Mouse (Mus musculus) embryonic stem cell, embryonic (primary cell): ENCODE results near the gene Pomt1.

Source experiments
- CTCF ChIA-PET, 4 experiments: fragments of 300-600 bp in 2 of 4; fragments of 350-600 bp in 2 of 4; sonication (Branson Sonifier 250); formaldehyde crosslinking; loops; one replicate each; lab custom pipeline; 2022; ENCODE audit warnings: inconsistent platforms in 2 of 4; lab: Charles Lee
- POLR2A ChIA-PET, 4 experiments: fragments of 300-600 bp in 2 of 4; fragments of 350-600 bp in 2 of 4; sonication (Branson Sonifier 250); formaldehyde crosslinking; loops; one replicate each; lab custom pipeline; 2022; ENCODE audit warnings: antibody characterized with exemption in 4 of 4, inconsistent platforms in 1 of 4; lab: Charles Lee

The Pomt1 gene

GRCm38 (mm10) chr2:32246741-32247140 lies 10.4 kb downstream of the Pomt1 start:
- POLR2A ChIA-PET = interaction anchor here in 2 of 4 experiments (0.6 to 3.7 kb wide), 4 partner anchors 8 to 125 kb away, joined by 3 to 15 read pairs (median 4); partner anchors contain the start of gene Pomt1 (in 2 of the 2)
- CTCF ChIA-PET = interaction anchor here in 2 of 4 experiments (0.6 to 1.5 kb wide), 2 partner anchors 9 to 324 kb away, joined by 3 to 9 read pairs; no protein-coding TSS in a partner anchor

DNA sequence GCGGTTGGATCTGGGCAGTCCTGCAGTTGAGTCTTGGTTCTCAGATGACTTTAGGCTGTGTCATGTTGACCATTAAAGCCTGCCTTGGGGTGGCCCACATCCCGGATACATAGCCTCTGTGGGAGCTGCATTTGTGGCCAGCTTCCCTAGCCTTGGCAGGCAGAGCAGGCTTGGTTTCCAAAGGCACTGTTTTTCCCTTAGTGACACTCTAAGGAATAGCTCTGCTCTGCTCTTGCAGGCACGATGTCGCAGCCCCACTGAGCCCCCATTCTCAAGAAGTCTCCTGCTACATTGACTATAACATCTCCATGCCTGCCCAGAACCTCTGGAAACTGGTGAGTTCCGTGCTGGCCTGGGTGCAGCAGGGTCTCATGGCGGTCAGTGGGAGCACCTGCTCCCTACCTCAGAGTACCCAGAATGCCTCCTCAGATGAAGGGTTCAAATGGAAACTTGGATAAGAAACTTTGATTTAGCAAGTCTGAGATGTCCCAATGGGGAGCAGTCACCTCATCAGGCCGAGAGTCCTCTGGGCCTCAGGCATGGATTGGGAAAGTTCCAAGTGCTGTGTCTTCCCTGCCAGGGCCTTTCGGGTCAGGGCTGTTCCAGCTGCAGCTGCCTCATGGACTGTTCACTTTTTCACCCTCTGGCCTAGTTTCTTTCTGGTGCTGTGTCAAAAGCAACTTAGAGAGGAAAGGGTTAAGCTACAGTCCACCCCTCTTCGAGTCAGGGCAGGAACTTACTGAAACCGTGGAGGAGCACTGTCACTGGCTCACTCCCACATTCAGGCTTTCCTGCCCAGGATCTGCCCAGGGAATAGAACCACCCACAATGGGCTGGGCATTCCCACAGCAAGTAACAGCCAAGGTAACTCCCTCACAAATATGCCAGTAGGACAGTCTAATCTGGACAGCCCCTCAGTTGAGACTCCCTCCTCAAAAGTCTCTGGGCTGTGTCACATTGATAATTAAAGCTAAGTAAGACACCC lies 12.3 kb downstream of the Pomt1 start:
- ChIA-PET POLR2A (interaction anchor here in 2 of 4 experiments (1.1 to 3.0 kb wide), 4 partner anchors 8 to 84 kb away, joined by 3 to 8 read pairs (median 4); no protein-coding TSS in a partner anchor), CTCF (interaction anchor here in 2 of 4 experiments (1.4 to 1.5 kb wide), 2 partner anchors 12 kb away, joined by 3 to 6 read pairs; partner anchors contain the start of gene Pomt1 (in 1 of the 2))

DNA sequence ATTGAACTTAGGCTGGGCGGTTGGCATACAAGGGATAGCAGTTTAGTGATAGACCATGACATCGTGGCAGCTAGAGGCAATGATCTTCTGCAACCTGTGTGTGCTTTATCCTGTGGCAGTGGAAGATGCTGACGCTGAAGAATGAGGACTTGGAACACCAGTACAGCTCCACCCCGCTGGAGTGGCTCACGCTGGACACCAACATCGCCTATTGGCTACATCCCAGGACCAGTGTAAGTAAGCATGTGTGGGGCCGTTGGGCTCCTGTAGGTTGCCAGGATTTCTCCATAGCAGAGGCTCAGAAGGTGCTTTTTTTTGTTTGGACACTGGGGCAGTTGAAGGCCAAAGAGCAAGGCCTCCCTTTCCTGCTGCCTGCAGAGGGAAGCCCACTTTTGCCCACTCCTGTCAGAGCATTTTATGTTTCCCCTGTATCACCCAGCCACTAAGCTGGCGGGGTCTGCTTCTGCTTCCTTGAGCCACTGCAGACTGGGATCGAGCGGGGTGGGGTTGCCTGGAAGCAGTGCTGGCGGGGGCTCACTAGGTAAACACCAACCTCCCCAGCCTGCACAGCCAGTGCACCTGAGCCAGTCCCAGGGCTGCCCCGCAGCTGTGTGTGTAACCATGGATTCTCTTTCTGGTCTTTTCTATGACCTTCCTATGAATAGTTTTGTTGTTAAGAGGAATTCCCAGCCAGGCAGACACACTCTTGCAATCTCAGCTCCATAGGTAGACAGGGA lies 15.6 kb downstream of the Pomt1 start:
- ChIA-PET POLR2A (interaction anchor here in 2 of 4 experiments (0.8 to 1.8 kb wide), 4 partner anchors 22 to 114 kb away, joined by 3 to 4 read pairs (median 3); no protein-coding TSS in a partner anchor), CTCF (interaction anchor here in 2 of 4 experiments (1.5 to 1.8 kb wide), 2 partner anchors 9 to 56 kb away, joined by 3 to 7 read pairs; no protein-coding TSS in a partner anchor)

GRCm38 (mm10) chr2:32252658-32253057 lies 16.3 kb downstream of the Pomt1 start:
- POLR2A ChIA-PET = interaction anchor here in 1 of 4 experiments (1.8 kb wide), 1 partner anchor 56 kb away, joined by 4 read pairs; no protein-coding TSS in a partner anchor
- CTCF ChIA-PET = interaction anchor here in 1 of 4 experiments (1.8 kb wide), 1 partner anchor 8 kb away, joined by 7 read pairs; no protein-coding TSS in a partner anchor

DNA sequence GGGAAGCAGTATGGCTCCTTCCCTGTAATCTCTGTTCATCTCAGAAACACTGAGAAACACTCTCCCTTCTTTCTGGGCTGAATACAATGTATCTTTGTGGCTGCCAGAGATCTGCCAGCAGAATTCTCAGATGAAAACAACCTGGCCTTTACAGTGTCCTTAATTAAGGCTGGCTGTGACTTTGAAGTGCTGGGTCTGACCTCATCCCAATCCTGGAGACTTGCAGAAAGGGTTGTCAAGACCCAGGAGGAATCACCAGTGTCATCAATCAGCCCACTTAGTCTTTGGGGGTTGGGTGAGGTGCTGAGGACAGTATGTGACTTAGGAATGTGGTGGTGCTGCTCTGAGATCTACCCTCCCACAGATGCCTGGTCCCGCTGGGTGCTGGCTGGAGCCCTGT lies 17.0 kb downstream of the Pomt1 start:
- CTCF ChIA-PET = no interaction called here

GRCm38 (mm10) chr2:32254563-32254962 lies 18.2 kb downstream of the Pomt1 start:
- ChIA-PET CTCF (interaction anchor here in 1 of 4 experiments (1.4 kb wide), 1 partner anchor 28 kb away, joined by 3 read pairs; no protein-coding TSS in a partner anchor), POLR2A (interaction anchor here (0.7 to 1.4 kb wide), 6 partner anchors 15 to 106 kb away, joined by 3 to 5 read pairs (median 3); no protein-coding TSS in a partner anchor)

More for the DNA sequence above, 17.0 kb downstream of the Pomt1 start:
- POLR2A ChIA-PET = interaction anchor here in 1 of 4 experiments (1.1 to 1.2 kb wide), 2 partner anchors 27 to 38 kb away, joined by 3 to 4 read pairs; no protein-coding TSS in a partner anchor

DNA sequence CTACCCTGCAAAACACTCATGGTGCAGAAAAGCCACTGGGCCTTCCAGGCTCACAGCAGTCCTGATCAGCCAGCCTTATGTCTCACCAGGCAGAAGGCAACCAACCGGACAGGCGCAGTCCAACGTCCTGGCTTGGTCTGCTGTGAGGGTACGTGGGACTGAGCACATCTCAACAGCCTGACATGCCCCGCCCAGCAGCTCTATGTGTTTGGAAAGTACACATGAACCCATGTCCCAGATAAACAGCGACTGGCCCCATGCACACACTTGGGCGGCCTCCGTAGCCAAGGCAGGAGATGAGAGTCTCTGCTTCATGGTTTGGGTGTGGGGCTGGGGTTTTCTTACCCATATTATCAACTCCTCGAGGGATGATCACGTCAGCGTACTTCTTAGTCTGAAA lies 19.9 kb downstream of the Pomt1 start:
- POLR2A ChIA-PET = interaction anchor here in 1 of 4 experiments (0.6 kb wide), 1 partner anchor 78 kb away, joined by 3 read pairs; no protein-coding TSS in a partner anchor
- CTCF ChIA-PET = no interaction called here

DNA sequence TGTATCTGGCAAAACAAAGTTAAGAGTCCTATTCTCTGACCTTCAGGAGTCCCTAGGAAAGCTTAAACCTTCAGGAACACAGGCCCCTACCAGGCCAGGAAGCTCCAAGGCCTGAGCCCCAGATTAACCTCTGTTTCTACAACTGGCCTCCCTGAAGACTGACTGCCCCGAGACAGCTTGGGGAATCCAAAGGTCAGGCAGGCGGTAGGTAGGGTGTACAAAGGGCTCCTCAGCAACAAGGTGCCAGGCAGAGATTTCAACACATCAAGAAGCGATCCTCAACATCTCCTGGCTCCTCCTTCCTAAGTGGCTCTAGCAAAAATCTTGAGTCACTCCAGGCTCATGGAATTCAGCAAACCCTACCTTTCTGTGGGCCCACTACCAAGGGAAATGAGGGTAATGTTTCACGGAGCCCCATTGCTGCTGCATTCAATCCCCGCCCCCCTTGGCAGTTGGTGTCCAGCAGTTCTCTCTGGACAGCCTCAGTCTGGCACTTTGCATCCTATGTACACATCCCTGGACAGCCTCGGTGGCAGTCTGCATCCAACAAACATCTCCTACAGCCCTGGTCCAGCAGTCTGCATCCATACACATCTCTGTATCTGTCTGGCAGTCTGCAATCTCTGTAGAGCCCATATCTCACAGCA lies 22.6 kb downstream of the Pomt1 start:
- ChIA-PET POLR2A (interaction anchor here in 2 of 4 experiments (0.9 to 1.6 kb wide), 6 partner anchors 22 to 94 kb away, joined by 3 to 4 read pairs (median 4); partner anchors contain the start of gene Swi5 (in 2 of the 2)), CTCF (interaction anchor here in 2 of 4 experiments (1.3 to 2.1 kb wide), 3 partner anchors 22 to 49 kb away, joined by 3 to 27 read pairs (median 4); no protein-coding TSS in a partner anchor)

DNA sequence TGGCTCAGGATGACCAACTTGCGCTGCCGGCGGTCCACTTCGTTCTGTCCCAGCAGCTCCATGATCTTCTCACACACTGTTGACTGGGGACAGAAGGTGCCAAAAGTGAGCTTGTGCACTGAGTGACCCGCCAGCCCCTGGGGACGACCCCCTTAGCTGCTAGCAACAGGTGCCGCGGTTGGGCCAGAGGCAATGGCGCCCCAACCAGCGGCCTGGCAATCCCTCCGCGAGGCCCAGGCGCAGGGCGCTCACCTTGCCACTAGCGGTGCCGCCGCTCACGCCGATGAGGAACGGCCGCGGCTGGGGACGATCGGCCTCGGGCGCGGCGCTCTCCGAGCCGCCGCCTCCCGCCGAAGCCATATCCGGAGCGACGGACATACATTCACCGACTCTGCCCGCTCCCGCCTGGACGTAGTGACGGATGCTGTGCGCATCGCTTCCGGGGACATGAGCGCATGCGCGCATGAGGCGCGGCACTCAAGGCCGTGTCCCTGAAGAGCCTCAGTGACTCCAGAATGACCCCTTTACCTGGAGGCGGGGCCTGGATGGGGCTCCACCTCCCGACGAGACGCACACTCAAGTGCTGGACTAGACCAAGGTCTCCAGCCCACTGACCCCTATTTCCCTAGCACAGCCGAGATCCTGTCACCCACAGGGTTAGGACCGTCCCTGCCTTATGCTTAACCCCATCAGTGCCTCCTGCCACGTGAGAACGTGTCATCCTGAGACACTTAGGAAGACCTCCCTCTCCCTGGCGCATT lies 23.4 kb downstream of the Pomt1 start, which contains the start of gene Uck1:
TSS of gene Uck1 (minus strand) at position 503 of the 761 bp plus-strand sequence.
- ChIA-PET CTCF (interaction anchor here (0.7 to 2.1 kb wide), 15 partner anchors 8 to 229 kb away, joined by 3 to 27 read pairs (median 4); partner anchors contain the start of gene 1110008P14Rik (in 1 of the 4)), POLR2A (interaction anchor here in 2 of 4 experiments (0.6 to 1.6 kb wide), 10 partner anchors 23 to 95 kb away, joined by 3 to 9 read pairs (median 4); partner anchors contain the start of genes Swi5 (in 2 of the 2) and Golga2 (in 1 of the 2))

- ChIA-PET CTCF (interaction anchor here (0.6 to 2.1 kb wide), 45 partner anchors 8 to 1996 kb away, joined by 3 to 27 read pairs (median 4); partner anchors contain the start of genes 1110008P14Rik (in 1 of the 4), Ciz1 (in 1 of the 4), St6galnac4 (in 1 of the 4) and Swi5 (in 1 of the 4)), POLR2A (interaction anchor here (0.5 to 1.5 kb wide), 16 partner anchors 12 to 721 kb away, joined by 3 to 9 read pairs (median 3); partner anchors contain the start of genes Swi5 (in 2 of the 4), Golga2 (in 1 of the 4) and Slc2a8 (in 1 of the 4))
Observed at GRCm38 (mm10) chr2:32260635-32261034, 24.2 kb downstream of the Pomt1 start.

- ChIA-PET POLR2A (interaction anchor here in 1 of 4 experiments (1.1 kb wide), 1 partner anchor 14 kb away, joined by 3 read pairs; no protein-coding TSS in a partner anchor), CTCF (no interaction called here)
Observed at GRCm38 (mm10) chr2:32275823-32276222, 39.4 kb downstream of the Pomt1 start.

DNA sequence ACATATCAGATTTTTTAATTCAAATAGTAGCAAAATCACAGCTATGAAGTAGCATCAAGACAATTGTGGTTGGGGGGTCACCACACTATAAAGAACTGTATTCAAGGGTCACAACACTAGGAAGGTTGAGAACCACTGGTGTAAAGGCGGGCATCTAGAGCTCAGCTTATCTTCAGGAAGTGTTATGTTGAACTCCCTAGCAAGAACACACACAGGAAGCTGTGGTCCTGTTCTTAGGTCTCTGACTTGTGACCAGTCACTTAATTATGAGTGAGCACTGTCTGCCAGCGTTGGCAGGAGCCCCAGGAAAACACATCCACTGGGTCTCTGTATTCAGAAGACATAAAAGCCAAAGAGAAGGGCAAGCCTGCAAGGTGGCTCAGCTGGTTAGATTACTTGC lies 45.9 kb downstream of the Pomt1 start:
- ChIA-PET POLR2A (interaction anchor here (0.6 to 2.2 kb wide), 28 partner anchors 9 to 273 kb away, joined by 3 to 9 read pairs (median 3); no protein-coding TSS in a partner anchor), CTCF (interaction anchor here (0.5 to 2.5 kb wide), 46 partner anchors 9 to 223 kb away, joined by 3 to 27 read pairs (median 4); partner anchors contain the start of genes 1110008P14Rik (in 1 of the 4), Slc25a25 (in 1 of the 4) and Uck1 (in 1 of the 4))

GRCm38 (mm10) chr2:32282727-32283126 lies 46.3 kb downstream of the Pomt1 start:
- CTCF ChIA-PET = interaction anchor here (0.5 to 2.5 kb wide), 52 partner anchors 10 to 504 kb away, joined by 3 to 27 read pairs (median 4); partner anchors contain the start of genes 1110008P14Rik (in 1 of the 4), Dnm1 (in 1 of the 4), Slc25a25 (in 1 of the 4) and Uck1 (in 1 of the 4)
- POLR2A ChIA-PET = interaction anchor here (0.5 to 2.2 kb wide), 30 partner anchors 10 to 1297 kb away, joined by 3 to 9 read pairs (median 3); no protein-coding TSS in a partner anchor

GRCm38 (mm10) chr2:32283986-32284385 lies 47.6 kb downstream of the Pomt1 start:
- ChIA-PET CTCF (interaction anchor here in 2 of 4 experiments (1.6 to 2.2 kb wide), 2 partner anchors 150 kb away, joined by 7 to 8 read pairs; no protein-coding TSS in a partner anchor), POLR2A (interaction anchor here in 2 of 4 experiments (1.3 to 2.2 kb wide), 4 partner anchors 21 to 146 kb away, joined by 3 to 6 read pairs (median 5); no protein-coding TSS in a partner anchor)

GRCm38 (mm10) chr2:32287334-32287840 lies 51.0 kb downstream of the Pomt1 start, which contains the start of gene Golga2:
Golga2 (plus strand) TSS chr2:32287384.
- ChIA-PET POLR2A (interaction anchor here in 3 of 4 experiments (0.5 to 2.2 kb wide), 80 partner anchors 7 to 889 kb away, joined by 3 to 14 read pairs (median 4); partner anchors contain the start of genes Uck1 (in 2 of the 3), 1110008P14Rik (in 1 of the 3), Abl1 (in 1 of the 3) and Nup214 (in 1 of the 3)), CTCF (interaction anchor here (0.6 to 2.4 kb wide), 20 partner anchors 10 to 199 kb away, joined by 3 to 16 read pairs (median 5); no protein-coding TSS in a partner anchor)
